Mouse (Mus musculus): ENCODE results near the gene Ndufs3.
"Not testable (repeated sequence)": the region's sequence is repeated elsewhere in the genome, so short reads cannot be mapped to it uniquely, and the experiment has no call there.

Gene Ndufs3

DNA sequence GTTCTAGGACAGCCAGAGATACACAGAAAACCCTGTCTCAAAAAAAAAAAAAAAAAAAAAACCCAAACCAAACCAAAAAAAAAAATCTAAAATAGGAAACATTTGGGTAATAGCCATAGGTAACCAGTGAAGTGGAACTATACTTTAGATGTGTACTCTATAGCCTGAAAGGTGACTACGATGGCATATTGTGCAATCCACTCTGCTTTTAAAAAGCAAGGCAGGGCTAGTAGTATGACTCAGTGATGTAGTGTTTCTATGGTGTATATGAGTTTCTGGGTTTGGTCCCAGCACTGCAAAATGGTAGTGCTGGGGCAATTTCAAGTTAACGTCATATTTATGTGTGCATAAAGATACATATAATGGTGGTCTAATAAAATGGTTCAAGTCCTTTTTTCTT, 2.1 kb upstream of the Ndufs3 start:
- DNase-seq (ENCODE audit: low spot score in 2 of 2) = no peak

- no peak for DNase-seq (ENCODE audit: low spot score in 2 of 2)
Measured at GRCm38 (mm10) chr2:90904856-90905224, 213 bp upstream of the Ndufs3 start.

GRCm38 (mm10) chr2:90903398-90903797, 1.2 kb downstream of the Ndufs3 start:
- DNase-seq (ENCODE audit: low spot score in 2 of 2) = no peak

DNA sequence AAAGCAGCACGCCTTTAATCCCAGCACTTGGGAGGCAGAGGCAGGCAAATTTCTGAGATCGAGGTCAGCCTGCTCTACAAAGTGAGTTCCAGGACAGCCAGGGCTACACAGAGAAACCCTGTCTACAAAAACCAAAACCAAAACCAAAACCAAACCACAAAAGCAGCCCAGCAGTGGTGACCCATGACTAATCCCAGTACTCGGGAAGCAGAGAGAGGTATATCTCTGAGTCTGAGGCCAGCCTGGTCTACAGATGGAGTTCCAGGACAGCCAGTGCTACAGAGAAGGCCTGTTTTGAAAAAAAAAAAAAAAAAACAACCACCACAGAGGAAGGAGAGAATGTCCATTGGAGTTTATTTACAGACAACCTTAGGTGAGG, 10.3 kb downstream of the Ndufs3 start:
- DNase-seq (ENCODE audit: low spot score in 2 of 2) = not testable (repeated sequence)

DNA sequence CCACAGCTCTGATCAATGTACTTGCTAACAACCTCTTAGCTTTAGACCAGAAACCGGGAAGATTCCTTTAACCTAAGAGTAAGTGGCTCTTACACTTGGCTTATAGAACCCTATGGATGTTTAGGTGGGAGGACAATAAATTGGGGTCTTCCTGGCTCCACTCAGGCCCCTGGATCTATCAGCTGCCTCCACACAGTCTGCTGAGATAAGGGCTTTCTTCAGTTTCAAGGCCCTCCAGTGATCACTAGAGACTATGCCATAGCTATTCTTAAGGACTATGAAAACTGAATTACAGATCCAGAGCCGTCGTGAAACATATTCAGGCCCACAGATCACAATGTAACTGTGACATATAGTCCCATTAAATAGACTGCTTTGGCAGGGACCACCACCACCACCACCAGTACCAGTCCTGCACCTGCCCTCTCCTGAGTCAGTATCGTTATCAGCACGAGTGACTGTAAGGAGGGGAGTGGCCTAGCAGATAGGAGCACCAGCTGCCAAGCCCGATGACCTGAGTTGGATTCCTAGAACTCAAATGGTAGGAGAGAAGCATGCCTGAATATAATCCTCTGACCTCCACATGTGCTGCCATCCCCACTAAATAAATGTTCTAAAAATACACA, 10.8 kb downstream of the Ndufs3 start:
- no peak for DNase-seq (ENCODE audit: low spot score in 2 of 2)

DNA sequence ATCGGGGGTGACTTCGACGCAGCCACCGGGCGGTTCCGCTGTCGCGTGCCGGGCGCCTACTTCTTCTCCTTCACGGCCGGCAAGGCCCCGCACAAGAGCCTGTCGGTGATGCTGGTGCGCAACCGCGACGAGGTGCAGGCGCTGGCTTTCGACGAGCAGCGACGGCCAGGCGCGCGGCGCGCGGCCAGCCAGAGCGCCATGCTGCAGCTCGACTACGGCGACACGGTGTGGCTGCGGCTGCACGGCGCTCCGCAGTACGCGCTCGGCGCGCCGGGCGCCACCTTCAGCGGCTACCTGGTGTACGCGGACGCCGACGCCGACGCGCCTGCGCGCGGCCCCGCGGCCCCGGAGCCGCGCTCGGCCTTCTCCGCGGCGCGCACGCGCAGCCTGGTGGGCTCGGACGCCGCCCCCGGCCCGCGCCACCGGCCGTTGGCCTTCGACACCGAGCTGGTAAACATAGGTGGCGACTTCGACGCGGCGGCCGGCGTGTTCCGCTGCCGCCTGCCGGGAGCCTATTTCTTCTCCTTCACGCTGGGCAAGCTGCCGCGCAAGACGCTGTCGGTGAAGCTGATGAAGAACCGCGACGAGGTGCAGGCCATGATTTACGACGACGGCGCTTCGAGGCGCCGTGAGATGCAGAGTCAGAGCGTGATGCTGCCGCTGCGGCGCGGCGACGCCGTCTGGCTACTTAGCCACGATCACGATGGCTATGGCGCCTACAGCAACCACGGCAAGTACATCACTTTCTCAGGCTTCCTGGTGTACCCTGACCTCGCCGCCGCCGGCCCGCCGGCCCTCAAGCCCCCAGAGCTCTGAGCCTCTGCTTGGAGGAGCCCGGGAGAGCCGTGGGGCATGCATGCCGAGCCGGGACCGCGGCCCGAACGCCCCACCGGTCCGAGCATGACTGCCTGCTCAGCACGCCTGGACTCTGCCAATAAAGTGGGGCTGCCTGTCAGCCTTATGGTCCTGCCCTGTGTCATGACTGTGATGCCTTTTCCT, 14.8 kb downstream of the Ndufs3 start:
- no peak for DNase-seq (ENCODE audit: low spot score in 2 of 2)

DNA sequence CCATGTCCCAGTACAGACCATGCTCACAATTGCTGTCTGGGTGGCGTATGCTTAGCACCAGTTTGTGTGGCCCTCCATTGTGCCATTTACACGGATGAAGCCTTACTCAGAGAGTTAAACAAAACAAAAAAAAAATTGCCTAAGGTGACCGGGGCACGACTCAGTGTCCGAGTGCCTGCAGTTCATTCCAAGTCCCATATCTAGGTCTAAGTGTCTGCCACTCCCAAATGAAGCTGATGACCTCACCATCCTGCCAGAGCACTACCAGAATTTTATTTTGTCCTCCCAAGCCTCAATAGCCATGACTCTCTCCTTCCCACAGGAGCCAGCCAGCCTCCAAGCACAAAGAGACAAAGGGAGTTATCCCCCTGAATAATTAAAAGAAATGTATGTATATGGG, 17.0 kb downstream of the Ndufs3 start:
- DNase-seq (ENCODE audit: low spot score in 2 of 2) = no peak

DNA sequence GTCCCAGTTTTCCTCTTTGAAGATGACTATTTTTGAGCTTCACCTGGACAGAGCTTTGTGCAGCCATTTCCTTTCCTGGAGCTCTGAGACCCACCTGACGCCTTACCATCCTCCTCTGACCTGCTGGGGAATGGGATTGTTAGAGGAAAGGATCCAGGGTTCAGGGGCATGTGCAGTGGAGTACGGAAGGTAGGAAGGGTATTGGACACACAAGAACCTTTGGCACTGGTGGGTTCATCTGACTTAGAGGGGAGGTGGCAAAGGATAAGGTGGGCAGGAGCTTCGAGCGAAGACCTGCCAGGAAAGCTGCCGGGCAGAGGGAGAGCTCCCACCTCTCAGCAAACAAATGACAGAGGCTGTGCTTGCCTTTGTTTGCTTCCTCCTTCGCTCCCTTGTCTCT, 18.2 kb downstream of the Ndufs3 start:
- no peak for DNase-seq (ENCODE audit: low spot score in 2 of 2)

DNA sequence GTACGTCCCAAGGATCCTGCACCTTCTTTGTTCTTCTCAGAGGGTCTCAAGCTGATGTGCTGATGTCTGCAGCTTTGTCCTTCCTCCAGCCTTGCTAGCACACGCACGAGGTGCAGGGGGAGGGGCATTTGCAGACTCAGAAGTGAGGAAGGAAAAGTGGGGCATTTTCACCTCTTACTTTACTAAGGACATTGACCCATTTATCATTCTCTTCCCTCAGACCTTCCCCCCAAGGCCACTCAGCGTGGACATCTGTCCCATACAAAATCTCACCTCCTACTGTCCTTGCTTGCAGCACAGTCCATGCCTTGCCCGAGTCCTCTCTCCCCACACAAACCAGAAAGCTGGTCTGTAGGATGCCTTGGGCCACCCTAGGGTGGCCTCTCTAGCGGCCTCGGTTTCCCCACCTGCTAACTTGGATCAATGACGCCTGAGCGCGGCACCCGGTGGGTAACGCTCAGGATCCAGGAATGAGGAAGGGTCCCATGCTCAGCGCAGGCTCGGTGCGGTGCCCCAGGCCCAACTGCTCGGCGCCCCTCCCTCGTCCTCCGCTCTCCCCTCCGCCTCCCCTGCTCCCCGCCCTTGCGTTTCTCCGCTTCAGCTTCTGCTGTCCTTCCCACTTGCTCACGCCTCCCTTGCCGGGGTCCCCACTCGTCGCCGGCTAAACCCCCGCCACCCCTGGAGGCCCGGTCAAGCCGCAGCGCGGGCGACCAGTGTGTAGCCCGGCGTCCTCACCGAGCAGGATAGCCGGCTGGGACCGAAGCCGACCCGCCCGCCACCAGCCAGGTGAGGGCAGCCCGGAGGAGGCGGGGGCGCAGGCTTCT, 19.2 kb downstream of the Ndufs3 start, which contains the start of gene C1qtnf4:
Gene C1qtnf4, plus strand, starts transcription at position 643 of the 824 bp plus-strand sequence.
- peak in 1 of 2 experiments; percentile 42 for DNase-seq (ENCODE audit: low spot score in 2 of 2)

- DNase-seq (ENCODE audit: low spot score in 2 of 2) = no peak
Measured at GRCm38 (mm10) chr2:90881824-90882223, 22.8 kb downstream of the Ndufs3 start.

DNA sequence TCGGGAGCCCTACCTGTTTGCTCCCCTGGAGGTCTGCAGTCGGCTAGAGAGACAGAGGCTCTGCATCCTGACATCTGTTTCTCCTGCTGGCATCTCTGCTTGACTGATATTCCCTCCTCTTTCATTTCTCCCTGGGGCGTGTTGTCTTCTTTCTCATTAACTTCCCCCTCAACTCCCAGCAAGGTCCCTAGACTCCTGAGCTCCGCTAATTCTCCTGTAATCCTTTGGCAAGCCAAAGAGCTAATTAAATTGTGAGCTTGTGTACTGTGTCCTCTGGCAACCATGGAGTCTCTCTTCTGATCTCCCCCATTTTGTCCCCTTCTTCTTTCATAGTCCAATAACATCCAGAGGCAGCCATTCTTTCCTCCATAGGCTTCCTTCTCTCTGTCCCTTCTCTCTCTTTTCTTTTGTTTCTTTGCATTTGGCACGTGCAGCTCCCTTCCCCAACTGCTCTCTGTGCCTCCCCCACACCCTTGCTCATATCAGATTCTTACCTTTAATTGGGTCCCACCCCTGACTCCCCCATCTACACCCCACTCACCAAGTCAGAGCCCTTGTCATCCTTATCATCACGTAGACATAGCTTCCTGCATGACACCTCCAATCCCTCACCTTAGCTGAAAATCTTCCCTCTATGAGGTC, 24.4 kb downstream of the Ndufs3 start:
- DNase-seq (ENCODE audit: low spot score in 2 of 2) = no peak

DNA sequence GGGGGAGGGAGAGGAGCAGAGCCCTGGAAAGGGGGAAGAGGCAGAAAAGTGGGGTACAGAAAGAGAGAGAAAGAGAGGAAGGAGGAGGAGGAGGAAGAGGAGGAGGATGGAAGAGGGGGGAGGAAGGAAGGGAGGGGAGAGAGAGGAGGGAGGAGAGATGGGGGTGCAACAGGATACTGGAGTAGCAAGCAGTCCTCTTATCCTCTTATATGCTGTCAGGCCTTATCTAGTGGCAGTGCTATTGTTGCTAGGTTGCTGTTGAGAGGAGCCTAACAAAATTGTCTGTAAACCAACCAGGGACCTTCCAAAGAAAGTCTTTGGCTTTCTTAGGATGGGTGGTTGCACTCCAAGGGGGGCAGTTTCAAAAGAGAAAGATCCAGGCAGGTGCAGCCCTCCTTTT, 25.2 kb downstream of the Ndufs3 start:
- DNase-seq (ENCODE audit: low spot score in 2 of 2) = no peak

DNA sequence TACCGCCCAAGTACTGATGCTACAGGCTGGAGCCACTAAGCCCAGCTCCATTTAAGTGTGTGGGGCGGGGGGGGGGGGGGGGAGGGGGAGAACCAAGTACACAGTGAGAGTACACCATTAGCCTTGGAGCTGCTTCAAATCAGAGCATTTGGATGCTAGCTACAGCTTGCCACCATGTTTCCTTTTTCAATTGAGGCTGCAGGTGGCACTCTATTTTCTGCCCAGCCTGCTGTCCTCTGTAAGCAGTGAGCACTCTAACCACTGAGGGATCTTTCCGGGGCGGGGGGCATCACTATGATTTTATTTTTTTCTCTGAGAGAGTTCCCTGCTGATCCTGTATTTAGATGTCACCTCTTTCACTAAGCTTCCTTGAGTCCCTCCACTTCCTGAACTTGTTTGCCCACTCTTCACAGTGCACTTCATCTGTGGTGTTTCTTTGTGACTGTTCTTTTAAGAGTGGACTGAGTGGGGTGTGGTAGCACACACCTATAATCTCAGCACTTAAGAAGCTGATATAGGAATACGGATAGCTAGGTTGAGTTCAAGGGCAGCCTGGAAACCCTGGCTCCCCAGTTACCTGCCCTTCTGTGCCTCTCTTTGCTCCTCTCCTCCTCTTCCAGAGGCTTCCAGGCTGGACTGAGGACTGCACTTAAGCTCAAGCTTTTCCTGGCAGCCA, 26.9 kb downstream of the Ndufs3 start:
- DNase-seq (ENCODE audit: low spot score in 2 of 2) = no peak

DNA sequence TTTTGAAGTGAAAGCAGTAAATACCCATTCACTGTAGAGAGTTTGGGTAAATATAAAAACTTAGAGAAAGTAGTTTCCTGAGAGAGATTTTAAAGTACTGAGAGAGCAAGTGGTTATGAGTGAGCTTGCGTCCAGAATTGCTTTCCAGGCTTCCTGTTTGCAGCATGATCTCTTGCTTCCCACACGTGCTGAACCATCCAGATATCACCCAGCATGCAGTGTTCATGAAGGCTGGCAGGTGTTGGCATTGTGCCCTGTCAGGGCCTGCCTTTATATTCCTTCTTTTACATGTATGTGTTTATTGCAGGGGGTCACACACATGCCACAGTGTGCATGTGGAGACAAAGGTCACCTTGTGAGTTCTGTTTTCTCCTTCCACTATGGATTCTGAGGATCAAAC, 29.4 kb downstream of the Ndufs3 start:
- no peak for DNase-seq (ENCODE audit: low spot score in 2 of 2)

DNA sequence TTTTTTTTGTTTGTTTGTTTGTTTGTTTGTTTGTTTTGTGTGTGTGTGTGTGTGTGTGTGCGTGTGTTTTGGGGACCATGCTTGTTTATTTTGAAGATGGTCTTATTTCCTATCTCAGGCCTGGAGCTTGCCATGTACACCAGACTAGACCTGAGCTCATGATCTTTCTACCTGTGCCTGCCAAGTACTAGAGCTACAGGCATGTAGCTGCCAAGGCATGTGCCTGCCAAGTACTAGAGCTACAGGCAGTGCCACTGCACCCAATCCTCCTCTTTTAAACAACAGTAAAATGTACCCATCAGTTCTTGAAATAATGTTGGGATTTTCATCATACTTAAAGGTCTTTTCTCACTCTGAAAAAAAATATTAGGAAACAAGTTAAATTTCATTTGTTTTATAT, 30.6 kb downstream of the Ndufs3 start:
- no peak for DNase-seq (ENCODE audit: low spot score in 2 of 2)

GRCm38 (mm10) chr2:90871180-90871961, 33.3 kb downstream of the Ndufs3 start:
- no peak for DNase-seq (ENCODE audit: low spot score in 2 of 2)

DNA sequence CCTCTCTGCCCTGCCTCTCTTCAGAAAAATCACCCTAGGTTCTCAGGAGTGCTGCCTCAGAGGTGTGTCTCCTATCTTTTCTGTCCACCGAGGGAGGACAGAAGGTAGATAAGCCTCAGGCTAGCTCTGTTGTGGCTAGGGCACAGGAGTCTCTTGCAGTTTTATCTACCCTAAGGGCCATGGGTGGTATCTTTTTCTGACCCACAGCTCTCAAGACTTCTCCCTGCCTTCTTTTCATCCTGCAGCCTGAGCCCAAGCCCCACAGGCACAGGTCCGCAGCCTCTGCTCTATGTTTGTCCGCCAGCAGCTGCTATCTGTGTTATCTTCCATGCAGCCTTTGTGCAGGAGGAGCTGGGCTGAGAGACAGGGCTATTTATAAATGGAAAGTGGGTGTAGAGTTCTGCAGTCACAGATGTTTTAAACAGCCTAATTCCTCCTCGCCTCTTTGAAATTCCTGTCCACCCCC, 34.5 kb downstream of the Ndufs3 start:
- no peak for DNase-seq (ENCODE audit: low spot score in 2 of 2)

GRCm38 (mm10) chr2:90866524-90866923, 38.1 kb downstream of the Ndufs3 start:
- peak; percentile 78 to 85 for DNase-seq (ENCODE audit: low spot score in 2 of 2)

- no peak for DNase-seq (ENCODE audit: low spot score in 2 of 2)
Measured at GRCm38 (mm10) chr2:90864184-90864583, 40.4 kb downstream of the Ndufs3 start.

DNA sequence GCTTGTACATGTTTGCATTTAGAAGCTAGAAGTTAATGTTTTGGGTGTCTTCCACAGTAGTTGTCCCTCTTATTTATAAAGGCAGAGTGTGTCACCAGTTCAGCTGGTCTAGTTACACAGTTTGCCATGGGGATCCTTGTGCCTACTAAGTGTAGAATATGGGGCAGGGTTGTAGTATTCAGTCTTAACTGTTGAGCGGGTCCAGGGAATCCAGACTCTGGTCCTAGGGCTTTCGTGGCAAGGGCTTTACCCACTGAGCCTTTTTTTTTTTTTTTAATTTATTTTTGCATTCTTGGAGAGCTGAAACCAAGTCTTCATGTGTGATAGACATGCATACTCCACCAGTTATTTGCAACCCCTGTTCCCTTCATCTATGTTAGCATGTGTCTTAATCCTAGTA, 43.1 kb downstream of the Ndufs3 start:
- DNase-seq (ENCODE audit: low spot score in 2 of 2) = no peak

Measured in frontal cortex, postnatal 14 days (tissue).